Mouse (Mus musculus): ENCODE measurements around the gene Memo1.
"Not testable (repeated sequence)": the region's sequence is repeated elsewhere in the genome, so short reads cannot be mapped to it uniquely, and the experiment has no call there.

Gene Memo1

DNA sequence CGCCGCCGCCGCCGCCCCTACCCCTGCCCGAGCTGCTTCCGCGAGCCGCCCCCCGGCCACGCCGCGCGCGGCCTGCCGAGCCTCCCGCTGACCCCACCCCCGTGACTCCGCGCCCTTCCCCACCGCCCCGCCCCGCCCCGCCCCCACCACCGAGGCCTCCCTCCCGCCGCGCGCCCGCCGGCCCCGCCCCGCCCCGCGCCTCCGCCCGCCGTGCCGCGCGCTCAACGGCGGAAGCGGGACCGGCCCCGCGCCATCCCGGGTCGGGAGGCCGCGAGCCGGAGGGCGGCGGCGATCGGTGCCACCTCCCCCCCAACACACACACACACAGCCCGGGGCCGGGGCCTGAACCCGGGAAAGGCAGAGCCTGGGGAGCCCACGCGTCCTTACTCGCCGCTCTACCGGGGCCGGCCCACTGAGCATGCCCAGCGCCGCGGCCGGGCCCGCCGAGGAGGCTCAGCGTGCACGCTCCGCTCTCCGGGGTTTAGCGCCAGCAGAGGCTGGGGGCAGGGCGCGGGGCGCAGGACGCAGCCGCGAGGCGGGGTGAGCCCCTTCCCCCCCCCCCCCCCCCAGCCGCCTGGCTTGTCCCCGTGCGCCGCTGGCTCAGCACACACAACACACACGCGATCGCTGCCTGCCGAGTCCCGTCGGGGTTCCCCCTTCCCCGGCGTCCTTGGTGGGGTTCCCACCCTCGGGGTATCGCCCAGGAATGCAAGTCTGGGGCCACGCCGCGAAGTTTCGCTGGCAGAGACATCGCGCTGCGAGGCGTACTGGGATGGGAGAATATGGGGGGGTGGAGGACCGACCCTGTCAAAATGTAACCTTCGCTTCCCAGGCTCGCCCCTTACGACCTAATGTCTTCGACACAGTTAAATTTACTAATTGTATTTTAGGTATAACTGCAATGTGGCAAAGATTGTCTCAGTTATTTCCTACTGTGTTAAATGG is at the start of gene Memo1:
Gene Memo1, minus strand, starts transcription at position 496 of the 945 bp plus-strand sequence.
- DNase-seq (ENCODE audit: low spot score), result peak; percentile 81

DNA sequence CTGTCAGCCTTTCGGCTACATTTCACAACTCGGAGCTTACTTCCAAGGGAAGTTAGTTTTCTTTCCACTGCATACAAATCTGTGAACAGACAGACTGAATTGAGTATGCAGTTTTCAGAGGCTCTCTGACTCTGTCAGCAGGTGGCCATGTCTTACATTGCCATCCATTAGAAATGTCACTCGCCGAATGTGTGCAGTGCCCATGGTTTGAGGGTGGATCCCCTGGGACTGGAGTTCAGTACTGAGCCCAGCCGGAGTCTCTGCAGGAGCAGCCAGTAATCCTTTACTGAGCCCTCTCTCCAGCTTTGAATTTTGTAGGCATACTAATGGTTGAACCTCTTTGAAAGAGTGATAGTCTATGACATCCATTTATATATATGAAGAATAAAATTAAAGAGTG is 45.8 kb upstream of the Memo1 start:
- no peak for DNase-seq (ENCODE audit: low spot score)

DNA sequence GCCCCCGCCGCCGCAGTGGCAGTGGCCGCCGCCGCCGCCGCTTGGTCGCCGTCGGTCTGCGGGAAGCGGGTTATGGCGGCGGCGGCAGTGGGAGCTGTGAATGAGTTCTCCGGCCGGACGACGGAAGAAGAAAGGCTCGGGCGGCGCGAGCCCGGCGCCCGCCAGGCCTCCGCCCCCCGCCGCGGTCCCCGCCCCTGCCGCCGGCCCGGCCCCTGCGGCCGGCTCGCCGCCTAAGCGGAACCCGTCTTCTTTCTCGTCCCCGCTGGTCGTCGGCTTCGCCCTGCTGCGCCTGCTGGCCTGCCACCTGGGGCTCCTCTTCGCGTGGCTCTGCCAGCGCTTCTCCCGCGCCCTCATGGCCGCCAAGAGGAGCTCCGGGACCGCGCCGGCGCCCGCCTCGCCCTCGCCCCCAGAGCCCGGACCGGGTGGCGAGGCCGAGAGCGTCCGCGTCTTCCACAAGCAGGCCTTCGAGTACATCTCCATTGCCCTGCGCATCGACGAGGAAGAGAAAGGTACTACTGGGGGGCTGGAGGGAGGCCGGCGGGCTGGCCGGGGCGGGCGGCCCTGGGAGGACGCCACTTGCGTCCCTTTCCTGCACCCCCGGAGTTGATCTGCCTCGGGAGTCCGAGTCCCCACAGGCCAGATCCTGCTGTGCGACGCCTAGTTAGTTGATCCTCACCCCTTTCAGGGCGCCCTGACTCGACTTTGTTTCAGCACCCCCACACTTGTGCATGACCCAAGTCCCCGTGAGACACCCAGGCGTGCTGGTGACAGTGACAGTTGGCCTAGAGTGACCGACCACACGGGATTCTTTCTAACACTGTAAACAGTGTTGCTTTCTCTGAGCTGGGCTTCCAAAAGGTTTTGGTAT is 43.9 kb upstream of the Memo1 start, which contains the start of gene Spast:
Gene Spast, plus strand, starts transcription at position 51 of the 868 bp plus-strand sequence.
- peak; percentile 64 for DNase-seq (ENCODE audit: low spot score)

DNA sequence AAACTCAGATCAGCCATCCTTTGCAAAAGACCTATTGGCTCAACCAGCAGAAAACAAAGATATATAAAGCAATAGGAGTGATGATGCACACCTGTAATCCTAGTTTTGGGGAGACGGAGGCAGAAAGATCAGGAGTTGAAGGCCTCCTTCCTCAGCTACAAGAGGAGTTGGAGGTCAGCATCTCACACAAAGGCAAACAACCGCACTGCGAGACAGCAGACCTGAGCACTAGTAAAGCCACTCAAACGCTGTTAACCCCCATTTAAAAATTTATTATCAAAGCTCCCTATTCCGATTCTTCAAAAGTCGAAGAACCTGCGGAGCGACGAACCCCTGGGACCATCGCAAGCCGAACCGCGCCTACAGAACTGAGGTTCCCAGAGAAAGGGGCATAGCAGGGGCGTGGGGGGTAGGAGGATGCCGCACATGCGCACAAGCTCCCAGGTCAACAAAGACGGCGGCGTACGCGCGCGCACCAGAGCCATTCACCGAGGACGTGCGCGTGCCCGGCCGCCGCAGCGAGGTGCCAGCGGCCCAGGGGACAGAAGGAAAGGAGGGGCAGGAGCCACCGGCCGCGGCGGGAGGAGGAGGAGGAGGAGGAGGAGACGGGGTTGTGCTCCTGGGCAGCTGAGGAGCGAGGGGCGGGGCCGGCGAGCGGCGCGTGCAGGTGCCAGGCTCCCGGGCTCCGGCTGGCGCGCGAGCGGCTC is 43.1 kb upstream of the Memo1 start:
- DNase-seq (ENCODE audit: low spot score), result peak; percentile 94

- no peak for DNase-seq (ENCODE audit: low spot score)
Observed at GRCm38 (mm10) chr17:74331049-74331676, 35.8 kb upstream of the Memo1 start.

DNA sequence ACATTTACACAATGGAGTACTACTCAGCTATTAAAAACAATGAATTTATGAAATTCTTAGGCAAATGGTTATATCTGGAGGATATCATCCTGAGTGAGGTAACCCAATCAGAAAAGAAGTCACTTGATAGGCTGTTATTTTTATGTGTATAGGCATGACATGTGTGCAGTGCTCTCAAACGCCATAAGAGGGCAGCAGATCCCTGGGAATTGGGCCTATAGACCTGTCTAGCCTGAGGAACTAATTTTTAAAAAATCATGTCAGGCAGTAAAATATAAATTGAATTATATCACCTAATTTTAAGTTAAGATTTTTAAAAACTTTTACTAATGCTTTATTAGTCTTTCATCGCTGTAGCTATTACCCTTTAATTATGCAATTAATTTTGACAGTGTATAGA is 32.8 kb upstream of the Memo1 start:
- not testable (repeated sequence) for DNase-seq (ENCODE audit: low spot score)

DNA sequence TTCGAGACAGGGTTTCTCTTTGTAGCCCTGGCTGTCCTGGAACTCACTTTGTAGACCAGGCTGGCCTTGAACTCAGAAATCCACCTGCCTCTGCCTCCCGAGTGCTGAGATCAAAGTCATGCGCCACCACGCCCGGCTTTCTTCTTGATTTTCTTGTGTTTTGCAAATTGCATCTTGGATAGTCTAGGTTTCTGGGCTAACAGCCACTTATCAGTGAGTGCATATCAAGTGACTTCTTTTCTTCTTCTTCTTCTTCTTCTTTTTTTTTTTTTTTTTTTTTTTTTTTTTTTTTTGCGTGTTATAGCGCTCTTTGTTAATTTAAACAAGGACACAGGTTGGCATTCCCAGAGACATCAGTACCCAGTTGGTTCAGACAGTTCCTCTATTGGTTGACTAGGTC is 31.9 kb upstream of the Memo1 start:
- DNase-seq (ENCODE audit: low spot score), result not testable (repeated sequence)

GRCm38 (mm10) chr17:74323844-74324243 is 28.5 kb upstream of the Memo1 start, which contains the start of gene Dpy30:
Gene Dpy30 (minus strand): TSS chr17:74323944.
- no peak for DNase-seq (ENCODE audit: low spot score)

DNA sequence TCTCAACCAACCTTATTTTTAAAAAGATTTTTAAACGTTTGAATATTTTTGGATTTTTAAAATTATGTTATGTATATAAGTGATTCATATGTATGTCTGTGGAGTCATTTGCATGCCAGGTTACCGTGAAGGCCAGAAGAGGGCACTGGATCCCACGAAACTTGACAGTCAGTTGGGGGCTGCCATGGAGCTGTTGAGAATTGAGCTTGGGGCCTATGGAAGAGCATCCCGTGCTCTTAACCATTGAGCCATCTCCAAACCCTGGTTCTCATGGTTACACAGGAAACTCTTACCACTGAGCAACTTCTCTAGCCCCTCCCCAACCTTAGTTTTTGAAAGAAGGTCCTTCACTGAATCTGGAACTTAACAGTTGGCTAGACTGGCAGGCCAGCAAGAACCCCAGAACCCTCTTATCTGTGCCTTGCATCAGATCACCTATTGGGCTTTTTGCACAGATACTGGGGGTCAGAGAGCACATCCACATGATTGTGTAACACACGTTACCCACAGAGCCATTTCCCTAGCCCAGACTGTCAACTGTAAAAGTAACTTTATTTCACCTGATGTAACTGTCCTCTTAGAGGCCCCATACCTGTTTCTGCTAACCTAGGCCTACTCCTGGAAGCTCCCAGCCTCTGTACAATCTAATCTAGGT is 27.2 kb upstream of the Memo1 start:
- no peak for DNase-seq (ENCODE audit: low spot score)

- no peak for DNase-seq (ENCODE audit: low spot score)
Observed at GRCm38 (mm10) chr17:74318721-74319120, 23.4 kb upstream of the Memo1 start.

DNA sequence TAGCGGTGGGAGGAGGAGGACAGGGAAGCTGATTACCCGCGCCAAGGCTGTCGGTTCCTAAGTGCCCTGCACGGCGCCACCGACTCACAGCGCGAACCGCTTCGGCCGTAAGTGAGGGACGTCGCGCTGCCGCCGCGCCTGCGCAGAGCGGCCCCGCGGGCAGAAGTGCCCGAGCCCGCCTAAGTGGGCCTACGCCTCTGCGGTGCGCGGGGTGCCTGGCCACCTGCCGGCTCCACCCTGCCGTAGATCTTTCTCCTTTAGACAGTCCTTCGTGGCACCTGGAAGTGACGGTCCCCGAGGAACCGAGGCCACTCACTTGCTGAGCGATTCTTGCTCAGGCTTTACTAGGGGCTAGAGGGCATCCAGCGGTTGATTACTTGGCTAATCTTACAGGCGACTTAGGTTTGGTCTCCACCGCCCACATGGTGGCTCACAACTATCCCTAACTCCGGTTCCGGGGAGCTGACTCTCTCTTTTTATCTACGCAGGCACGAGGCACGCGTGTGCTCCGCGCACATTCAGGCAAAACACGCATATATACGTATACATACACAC is 21.1 kb upstream of the Memo1 start:
- DNase-seq (ENCODE audit: low spot score), result peak; percentile 83

DNA sequence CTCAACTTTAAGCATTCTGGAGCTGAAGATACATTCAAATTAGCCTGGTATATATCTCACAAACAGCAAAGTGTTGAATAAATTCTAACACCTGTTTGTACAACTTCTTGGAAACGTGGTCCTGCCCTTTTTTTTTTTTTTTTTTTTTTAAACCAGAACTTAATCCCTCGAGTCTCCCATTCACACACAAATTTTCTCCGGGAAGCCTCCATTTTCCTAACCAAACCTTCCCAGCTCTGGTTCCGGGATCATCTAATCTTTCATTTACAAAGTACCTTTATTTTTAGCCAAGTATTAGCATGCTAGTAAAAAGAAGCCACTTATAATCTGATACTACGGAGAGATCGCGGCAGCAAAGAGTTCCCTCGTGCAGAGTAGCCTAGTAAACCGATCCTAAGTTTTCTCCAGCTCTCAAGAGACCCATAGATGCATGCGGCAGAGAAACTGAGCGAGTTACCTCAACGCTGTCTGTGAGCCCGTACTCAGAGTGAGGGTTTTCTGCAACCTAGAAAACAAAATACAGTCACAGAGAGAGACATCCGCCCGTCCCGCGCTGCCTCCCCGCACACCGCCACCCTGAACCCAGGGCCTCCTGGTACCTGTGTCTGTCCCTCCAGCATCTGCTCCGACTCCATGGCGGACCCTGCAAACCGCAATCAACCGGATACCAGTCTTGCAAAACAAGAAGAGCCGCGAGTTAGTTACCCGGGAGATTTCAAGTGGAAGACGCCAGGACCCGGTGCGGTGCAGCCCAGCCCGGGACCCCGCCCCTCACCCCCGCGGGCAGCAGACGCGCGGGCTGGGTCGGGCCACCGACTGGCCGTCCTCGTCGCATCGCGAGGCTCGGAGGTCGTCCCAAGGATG is 20.4 kb upstream of the Memo1 start:
- DNase-seq (ENCODE audit: low spot score), result no peak

DNA sequence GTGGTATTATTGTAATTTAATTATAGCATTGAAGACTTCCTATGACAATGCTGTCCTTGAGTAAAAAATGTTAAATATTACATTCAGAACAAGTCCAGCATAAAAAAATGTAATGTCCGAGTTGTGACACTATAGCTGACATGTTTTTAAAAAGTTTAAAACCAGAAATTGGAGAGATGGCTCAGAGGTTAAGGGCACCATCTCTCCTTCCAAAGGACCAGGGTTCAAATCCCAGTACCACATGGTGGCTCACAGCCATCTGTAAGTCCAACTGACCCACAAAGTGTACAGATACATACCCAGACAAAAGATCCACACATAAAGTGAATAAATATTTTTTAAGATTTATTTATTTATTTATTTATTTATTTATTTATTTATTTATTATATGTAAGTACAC is 10.7 kb upstream of the Memo1 start:
- no peak for DNase-seq (ENCODE audit: low spot score)

DNA sequence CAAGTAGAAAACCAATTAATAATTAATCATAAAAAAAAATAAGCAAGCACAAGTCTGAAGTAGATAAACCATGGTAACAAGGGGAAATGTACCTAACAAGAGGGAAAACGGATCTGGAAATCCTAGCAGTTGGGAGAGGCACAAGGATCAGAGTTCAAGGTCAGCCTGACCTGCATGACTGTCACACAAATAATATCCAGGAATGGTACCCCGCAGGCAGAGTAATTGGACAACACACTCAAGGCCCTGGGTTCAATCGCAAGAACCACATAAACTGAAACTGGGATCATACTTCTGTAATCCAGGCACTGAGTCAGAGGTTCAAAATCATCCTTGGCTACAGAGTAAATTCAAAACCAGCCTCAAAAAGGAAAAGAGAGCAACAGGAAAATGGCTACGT is 10.3 kb upstream of the Memo1 start:
- no peak for DNase-seq (ENCODE audit: low spot score)

DNA sequence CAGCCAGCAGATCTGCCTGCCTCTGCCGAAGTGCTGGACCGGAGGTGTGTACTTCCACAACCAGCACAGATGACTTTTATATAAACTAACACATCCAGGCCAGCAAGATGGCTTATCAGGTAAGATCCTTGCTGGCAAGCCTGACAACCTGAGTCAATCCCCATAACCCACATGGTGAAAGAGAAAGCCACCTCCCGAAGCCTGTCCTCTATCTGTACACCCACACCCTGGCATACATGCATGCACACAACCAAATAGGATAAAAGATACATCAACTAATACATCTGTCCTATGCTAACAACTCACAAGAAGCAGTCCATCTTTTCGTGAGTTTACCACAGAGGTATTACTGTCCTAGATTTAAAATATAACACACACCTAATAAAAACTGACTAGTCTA is 8.7 kb upstream of the Memo1 start:
- no peak for DNase-seq (ENCODE audit: low spot score)

- DNase-seq (ENCODE audit: low spot score), result no peak
Observed at GRCm38 (mm10) chr17:74300089-74300488, 4.8 kb upstream of the Memo1 start.

- DNase-seq (ENCODE audit: low spot score), result not testable (repeated sequence)
Observed at GRCm38 (mm10) chr17:74296991-74297390, 1.7 kb upstream of the Memo1 start.

- no peak for DNase-seq (ENCODE audit: low spot score)
Observed at GRCm38 (mm10) chr17:74296076-74296823, 929 bp upstream of the Memo1 start.

All from ovary, adult 18-20 months (tissue).